Mouse (Mus musculus) liver, adult 2 months (tissue): ENCODE results near the gene Fbxl14.

Experiments
- CTCF ChIP-seq: fragments of 200-500 bp; IDR thresholded peaks from 2 replicates; pipeline ENCODE4 v1.5.1; 2011; ENCODE audit warnings: low read depth, low read length, control low read depth
- POLR2A ChIP-seq: fragments of 200-500 bp; IDR thresholded peaks from 2 replicates; pipeline ENCODE4 v1.6.1; 2011; ENCODE audit warnings: low read length, control low read depth; ENCODE audit not compliant: insufficient read depth; ENCODE audit errors: extremely low read depth

DNA sequence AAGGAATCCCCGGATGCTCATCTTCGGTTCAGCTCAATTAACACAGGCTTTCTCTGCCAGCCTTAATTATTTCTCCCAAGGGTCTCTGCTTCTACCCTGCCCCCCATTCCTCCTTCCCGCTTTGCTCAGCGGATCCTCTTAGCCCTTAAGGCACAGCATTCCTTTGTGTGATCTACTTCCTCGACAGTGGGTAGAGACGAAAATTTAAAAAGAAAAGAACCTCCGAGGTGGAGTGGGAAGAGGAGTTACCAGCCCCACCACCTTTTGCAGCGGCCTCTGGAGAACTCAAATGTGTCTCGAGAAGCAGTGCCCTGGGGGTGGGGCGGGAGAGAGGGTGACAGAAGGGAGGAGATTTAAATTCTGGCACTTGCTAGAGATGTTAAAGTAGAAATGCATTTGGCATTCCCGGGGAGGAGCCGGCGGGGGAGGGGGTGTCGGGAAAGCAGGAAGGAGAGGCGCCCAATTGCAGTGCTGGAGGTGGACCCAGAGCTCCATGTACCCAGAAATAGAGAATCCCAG, 27.4 kb upstream of the Fbxl14 start:
- TF ChIP-seq POLR2A (no peak), CTCF (no peak)
